Mouse (Mus musculus) myocyte (in vitro differentiated cells): ENCODE results near the gene Trpv1.

Source experiments
- CEBPB ChIP-seq: IDR thresholded peaks from 2 replicates; pipeline ENCODE4 v1.6.1; 2011; ENCODE audit warnings: mild to moderate bottlenecking, moderate library complexity; ENCODE audit not compliant: poor library complexity, insufficient read depth, severe bottlenecking
- MAX ChIP-seq: IDR thresholded peaks from one replicate; pipeline ENCODE4 v1.6.1; 2011; ENCODE audit warnings: low read depth, mild to moderate bottlenecking, control low read depth
- MYOD1 ChIP-seq, 3 experiments: IDR thresholded peaks; one replicate each; pipeline ENCODE4 v1.6.1; 2011; ENCODE audit warnings: control low read depth in 2 of 3, low read depth in 2 of 3, mild to moderate bottlenecking in 2 of 3, moderate library complexity in 1 of 3; ENCODE audit not compliant: insufficient read length in 2 of 3, control insufficient read depth in 1 of 3
- MYOG ChIP-seq, 3 experiments: IDR thresholded peaks; one replicate each; pipeline ENCODE4 v1.6.1; 2011; ENCODE audit warnings: control low read depth in 2 of 3, low read depth in 2 of 3, mild to moderate bottlenecking in 2 of 3; ENCODE audit not compliant: insufficient read length in 2 of 3, control insufficient read depth in 1 of 3, insufficient read depth in 1 of 3
- POLR2A ChIP-seq: IDR thresholded peaks from one replicate; pipeline ENCODE4 v1.6.1; 2011; ENCODE audit warnings: low read depth, mild to moderate bottlenecking, control low read depth, moderate library complexity; ENCODE audit not compliant: insufficient read length
- POLR2AphosphoS2 ChIP-seq: IDR thresholded peaks from one replicate; pipeline ENCODE4 v1.6.1; 2011; ENCODE audit warnings: low read depth, control low read depth; ENCODE audit not compliant: insufficient read length
- TCF12 ChIP-seq: IDR thresholded peaks from one replicate; pipeline ENCODE4 v1.6.1; 2011; ENCODE audit warnings: mild to moderate bottlenecking, control low read depth; ENCODE audit not compliant: poor library complexity, insufficient read depth, severe bottlenecking
- TCF3 ChIP-seq: IDR thresholded peaks from one replicate; pipeline ENCODE4 v1.6.1; 2011; ENCODE audit warnings: low read depth, control low read depth; ENCODE audit not compliant: insufficient read length
- USF1 ChIP-seq: IDR thresholded peaks from one replicate; pipeline ENCODE4 v1.6.1; 2011; ENCODE audit warnings: low read depth, mild to moderate bottlenecking, control low read depth, moderate library complexity

DNA sequence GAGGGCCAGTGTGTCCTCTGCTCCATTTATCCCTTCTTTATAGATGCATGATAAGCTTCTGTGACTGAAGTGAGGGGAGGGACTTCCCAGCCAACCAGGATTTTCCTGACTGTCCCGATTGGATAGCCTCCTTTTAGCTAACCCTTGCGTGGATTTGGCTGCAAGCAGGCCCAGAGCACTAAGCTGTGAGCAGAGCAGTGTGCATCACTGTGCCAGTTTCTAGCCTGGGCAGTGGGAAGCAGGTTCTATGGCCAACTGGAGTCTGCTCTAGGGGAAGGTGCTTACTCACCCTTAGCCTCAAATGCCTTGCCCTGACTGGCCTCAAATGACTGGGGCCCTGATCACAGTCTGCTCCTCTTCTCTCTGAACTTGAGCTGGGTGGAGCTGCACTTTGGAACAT is 40.7 kb downstream of the Trpv1 start:
- TF ChIP-seq POLR2A, result no peak
- TF ChIP-seq MYOD1 (IDR thresholded peaks at IDR 0.05; ENCODE audit: control insufficient read depth in 1 of 3, insufficient read length in 2 of 3, low read depth in 2 of 3), result no peak
- no peak for TF ChIP-seq TCF12
- no peak for TF ChIP-seq CEBPB
- no peak for TF ChIP-seq MAX
- TF ChIP-seq TCF3, result no peak
- TF ChIP-seq USF1, result no peak
- TF ChIP-seq POLR2AphosphoS2, result no peak
- TF ChIP-seq MYOG (IDR thresholded peaks at IDR 0.05; ENCODE audit: control insufficient read depth in 1 of 3, insufficient read depth in 1 of 3, insufficient read length in 2 of 3, low read depth in 2 of 3), result no peak
